Mouse (Mus musculus) neural tube, embryonic 14.5 days (tissue): ENCODE results near the gene Cd247. TPM values are rescaled to one million over a fixed set of nuclear protein-coding genes. Genes with fewer than 3 reads are reported as not detected.

ENCODE experiments used
- ATAC-seq: fragments of 200-750 bp; cut with Nextera tagmentation; 2 replicates; pipeline ENCODE4 v1.8.0; 2017; ENCODE audit warnings: low read depth, mild to moderate bottlenecking, moderate TSS enrichment, moderate library complexity
- H3K27ac ChIP-seq: fragments of 300-500 bp; sonication (generic); 2 replicates; pipeline ENCODE4 v1.5.1; 2014; ENCODE audit warnings: low read depth, mild to moderate bottlenecking, control low read depth, low read length, moderate library complexity, mixed read lengths
- H3K27me3 ChIP-seq: fragments of 300-500 bp; sonication (generic); 2 replicates; pipeline ENCODE4 v1.6.1; 2014; ENCODE audit warnings: low read length; ENCODE audit not compliant: control insufficient read depth, insufficient read depth
- H3K36me3 ChIP-seq: fragments of 300-500 bp; sonication (generic); 2 replicates; pipeline ENCODE4 v1.6.1; 2014; ENCODE audit warnings: low read length, mixed read lengths; ENCODE audit not compliant: control insufficient read depth, insufficient read depth
- H3K4me1 ChIP-seq: fragments of 300-500 bp; sonication (generic); 2 replicates; pipeline ENCODE4 v1.6.1; 2014; ENCODE audit warnings: low read length; ENCODE audit not compliant: control insufficient read depth, insufficient read depth
- H3K4me2 ChIP-seq: fragments of 300-500 bp; sonication (generic); 2 replicates; pipeline ENCODE4 v1.6.1; 2014; ENCODE audit warnings: mild to moderate bottlenecking, low read depth, low read length, control low read depth
- H3K4me3 ChIP-seq: fragments of 300-500 bp; sonication (generic); 2 replicates; pipeline ENCODE4 v1.5.1; 2014; ENCODE audit warnings: low read depth, low read length, control low read depth, mixed read lengths
- H3K9ac ChIP-seq: fragments of 300-500 bp; sonication (generic); replicated peaks from 2 replicates; pipeline ENCODE4 v1.6.1; 2014; ENCODE audit warnings: low read depth, mild to moderate bottlenecking, control low read depth, low read length, mixed read lengths
- H3K9me3 ChIP-seq: fragments of 300-500 bp; sonication (generic); 2 replicates; pipeline ENCODE4 v1.6.1; 2016; ENCODE audit warnings: low read length; ENCODE audit not compliant: control insufficient read depth
- WGBS: fragments of 180-500 bp; shearing (Covaris S2); extraction: QIAGEN DNeasy Blood & Tissue Kit; methylation state at CpG from one replicate; pipeline ENCODE4 v1.1.7; 2014; 5-methylcytosine and 5-hydroxymethylcytosine counted together
- polyA plus RNA-seq: library from polyadenylated mRNA; unstranded; fragments of >200 nt; fragmentation: Nextera tagmentation; extraction: Ambion mirVana; gene quantifications from 2 replicates; pipeline ENCODE4 v1.2.1, GENCODE M21; 2014

The Cd247 gene
- polyA plus RNA-seq, 1 experiment from 2014 or later: 1.1 TPM

- Histone ChIP-seq H3K27me3 (no peaks in the 10 kb centered on the region), H3K36me3 (no peaks in the 10 kb centered on the region), H3K4me2 (no peak overlapping the region), H3K9me3 (no peaks in the 10 kb centered on the region), H3K27ac (no peak overlapping the region), H3K9ac (no peak overlapping the region), H3K4me1 (peaks cover 4% of the 10 kb centered on the region; the same call in 1 of the 2 replicates), H3K4me3 (no peak overlapping the region)
- ATAC-seq: 0 out of 2 replicates have a peak, but pooled peaks have one; percentile 9
- 63% methylated on average over 3 of the region's 3 CpGs for WGBS
Measured at GRCm38 (mm10) chr1:165861235-165861609, 72.7 kb downstream of the Cd247 start.

GRCm38 (mm10) chr1:165862059-165862458 lies 73.6 kb downstream of the Cd247 start:
- no peak for ATAC-seq
- 58% methylated on average over 7 of the region's 7 CpGs for WGBS

GRCm38 (mm10) chr1:165864864-165865795 lies 76.6 kb downstream of the Cd247 start:
- H3K4me1 ChIP-seq: peaks cover 4% of the 10 kb centered on the region; the same call in 1 of the 2 replicates
- no peak overlapping the region for H3K4me3 ChIP-seq
- no peak overlapping the region for H3K4me2 ChIP-seq
- WGBS: 36% methylated on average over 14 of the region's 14 CpGs
- H3K9ac ChIP-seq: no peak overlapping the region
- peak; percentile 36; the same call in 1 of the 2 replicates for ATAC-seq
- H3K27ac ChIP-seq: no peak overlapping the region
- H3K36me3 ChIP-seq: no peaks in the 10 kb centered on the region
- no peaks in the 10 kb centered on the region for H3K27me3 ChIP-seq
- H3K9me3 ChIP-seq: no peaks in the 10 kb centered on the region

More at GRCm38 (mm10) chr1:165862059-165862458, 73.6 kb downstream of the Cd247 start:
- no peak overlapping the region for H3K4me3 ChIP-seq
- H3K4me1 ChIP-seq: peaks cover 4% of the 10 kb centered on the region; the same call in 1 of the 2 replicates
- H3K27me3 ChIP-seq: no peaks in the 10 kb centered on the region
- H3K9ac ChIP-seq: no peak overlapping the region
- no peak overlapping the region for H3K27ac ChIP-seq
- H3K36me3 ChIP-seq: no peaks in the 10 kb centered on the region
- no peak overlapping the region for H3K4me2 ChIP-seq
- H3K9me3 ChIP-seq: no peaks in the 10 kb centered on the region

- Histone ChIP-seq H3K9me3 (no peaks in the 10 kb centered on the region), H3K27ac (no peak overlapping the region), H3K4me1 (peaks cover 4% of the 10 kb centered on the region; the same call in 1 of the 2 replicates), H3K4me3 (no peak overlapping the region), H3K36me3 (no peaks in the 10 kb centered on the region), H3K4me2 (no peak overlapping the region), H3K9ac (no peak overlapping the region), H3K27me3 (no peaks in the 10 kb centered on the region)
- no peak for ATAC-seq
- 78% methylated on average over 5 of the region's 5 CpGs for WGBS
Measured at GRCm38 (mm10) chr1:165866630-165867280, 78.3 kb downstream of the Cd247 start.

- WGBS: 91% methylated on average over 8 of the region's 8 CpGs
- Histone ChIP-seq H3K9me3 (no peaks in the 10 kb centered on the region), H3K4me1 (peaks cover 4% of the 10 kb centered on the region; the same call in 1 of the 2 replicates), H3K9ac (no peak overlapping the region), H3K36me3 (no peaks in the 10 kb centered on the region), H3K27ac (no peak overlapping the region), H3K4me2 (no peak overlapping the region), H3K27me3 (no peaks in the 10 kb centered on the region), H3K4me3 (no peak overlapping the region)
- no peak for ATAC-seq
Measured at GRCm38 (mm10) chr1:165868659-165869058, 80.2 kb downstream of the Cd247 start.

- H3K27me3 ChIP-seq: no peaks in the 10 kb centered on the region
- H3K36me3 ChIP-seq: peaks cover 23% of the 10 kb centered on the region
- no peak for ATAC-seq
- H3K4me1 ChIP-seq: no peaks in the 10 kb centered on the region
- H3K9me3 ChIP-seq: no peaks in the 10 kb centered on the region
- H3K4me2 ChIP-seq: no peak overlapping the region
- 50% methylated on average over 8 of the region's 8 CpGs for WGBS
- H3K9ac ChIP-seq: no peak overlapping the region
- H3K27ac ChIP-seq: no peak overlapping the region
- no peak overlapping the region for H3K4me3 ChIP-seq
Measured at GRCm38 (mm10) chr1:165874645-165875044, 86.2 kb downstream of the Cd247 start.

- no peaks in the 10 kb centered on the region for H3K27me3 ChIP-seq
- WGBS: 89% methylated on average over 6 of the region's 6 CpGs
- peaks cover 26% of the 10 kb centered on the region for H3K36me3 ChIP-seq
- H3K4me1 ChIP-seq: no peaks in the 10 kb centered on the region
- no peaks in the 10 kb centered on the region for H3K9me3 ChIP-seq
- H3K4me2 ChIP-seq: no peak overlapping the region
- H3K9ac ChIP-seq: no peak overlapping the region
- H3K27ac ChIP-seq: no peak overlapping the region
- ATAC-seq: no peak
- no peak overlapping the region for H3K4me3 ChIP-seq
Measured at GRCm38 (mm10) chr1:165875520-165876284, 87.2 kb downstream of the Cd247 start.

- H3K27me3 ChIP-seq: no peaks in the 10 kb centered on the region
- no peak overlapping the region for H3K27ac ChIP-seq
- no peak overlapping the region for H3K4me2 ChIP-seq
- no peak overlapping the region for H3K9ac ChIP-seq
- ATAC-seq: no peak
- peaks cover 30% of the 10 kb centered on the region for H3K36me3 ChIP-seq
- H3K4me3 ChIP-seq: no peak overlapping the region
- H3K9me3 ChIP-seq: no peaks in the 10 kb centered on the region
- H3K4me1 ChIP-seq: no peaks in the 10 kb centered on the region
- WGBS: 100% methylated on average over 2 of the region's 2 CpGs
Measured at GRCm38 (mm10) chr1:165878751-165879150, 90.3 kb downstream of the Cd247 start.
